Mouse (Mus musculus) retina, adult 2 months (tissue): ENCODE measurements around the gene Zfp213.
"Not testable (repeated sequence)": the region's sequence is repeated elsewhere in the genome, so short reads cannot be mapped to it uniquely, and the experiment has no call there.

ENCODE experiments used
- DNase-seq: peaks from one replicate; pipeline ENCODE4 v3.0.0-alpha.2; 2012; ENCODE audit warnings: low read depth, low spot score

Gene Zfp213

DNA sequence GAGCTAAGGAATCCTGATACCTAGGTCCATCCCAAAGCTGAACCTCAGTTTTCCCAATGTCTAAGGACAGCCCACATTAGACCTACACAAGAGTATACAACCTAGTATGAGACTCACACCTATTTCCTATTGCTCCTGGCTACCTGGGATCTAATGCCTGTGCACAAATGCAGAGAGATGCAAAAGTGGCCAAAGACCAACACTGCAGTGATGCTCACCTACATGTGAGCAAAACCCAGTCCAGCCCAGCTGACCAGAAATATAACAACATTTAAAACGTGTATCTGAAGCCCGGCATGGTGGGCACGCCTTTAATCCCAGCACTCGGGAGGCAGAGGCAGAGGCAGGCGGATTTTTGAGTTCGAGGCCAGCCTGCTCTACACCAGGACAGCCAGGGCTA lies 18.2 kb downstream of the Zfp213 start:
- no peak for DNase-seq

DNA sequence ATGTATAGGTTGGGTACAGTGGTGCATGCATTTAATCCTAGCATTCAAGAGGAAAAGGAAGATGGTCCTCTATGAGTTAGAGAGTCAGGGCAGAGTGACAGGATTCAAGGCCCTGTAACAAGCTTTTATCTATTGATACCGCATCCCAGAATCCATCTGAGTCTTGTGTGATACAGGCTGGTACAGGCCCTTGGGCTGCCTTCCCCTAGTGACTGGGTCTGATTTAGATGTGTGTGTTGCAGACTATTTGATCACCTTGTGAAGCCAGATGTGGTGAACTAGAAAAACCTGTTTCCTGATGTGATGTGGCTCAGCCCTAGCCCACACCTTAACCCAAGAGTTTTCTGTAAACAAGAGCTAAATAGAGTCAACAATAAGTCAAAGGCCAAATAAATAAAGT lies 19.3 kb downstream of the Zfp213 start:
- DNase-seq, result no peak

DNA sequence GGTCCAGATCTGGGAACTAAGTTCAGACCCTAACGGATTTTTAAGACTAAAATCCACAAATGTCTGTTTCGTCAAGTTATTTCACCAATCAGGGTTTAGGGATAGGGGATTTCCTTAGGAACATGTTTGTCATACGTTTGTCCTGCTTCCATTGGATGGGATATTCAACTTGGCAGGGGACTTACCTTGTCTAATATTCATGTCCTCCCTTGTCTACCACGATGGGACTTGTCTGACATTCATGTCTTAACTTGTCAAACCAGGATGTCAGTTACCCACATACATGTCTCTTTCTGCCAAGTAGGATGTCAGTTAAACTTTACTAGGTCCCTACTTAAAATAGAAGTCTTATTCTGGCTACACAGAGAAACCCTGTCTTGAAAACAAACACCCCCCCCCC lies 20.1 kb downstream of the Zfp213 start:
- no peak for DNase-seq

DNA sequence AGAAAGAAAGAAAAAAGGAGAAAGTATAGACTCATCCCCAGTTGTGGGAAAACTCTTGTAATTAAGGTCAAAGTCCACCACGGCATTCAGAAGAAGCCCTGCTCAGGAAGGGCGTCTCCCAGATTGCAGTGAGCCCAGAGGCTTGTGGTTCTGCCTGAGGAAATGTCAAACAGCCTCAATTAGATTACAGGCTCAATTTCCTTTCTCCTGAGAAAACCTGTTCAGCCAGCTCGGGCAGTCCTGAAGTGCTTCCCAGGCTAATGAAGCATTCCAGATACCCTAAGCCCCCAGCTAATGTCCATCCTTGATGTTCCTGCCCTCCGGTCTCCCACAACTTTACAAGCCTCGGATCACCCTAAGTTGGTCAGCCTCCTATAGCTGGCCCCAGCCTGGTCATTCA lies 20.7 kb downstream of the Zfp213 start:
- no peak for DNase-seq

DNA sequence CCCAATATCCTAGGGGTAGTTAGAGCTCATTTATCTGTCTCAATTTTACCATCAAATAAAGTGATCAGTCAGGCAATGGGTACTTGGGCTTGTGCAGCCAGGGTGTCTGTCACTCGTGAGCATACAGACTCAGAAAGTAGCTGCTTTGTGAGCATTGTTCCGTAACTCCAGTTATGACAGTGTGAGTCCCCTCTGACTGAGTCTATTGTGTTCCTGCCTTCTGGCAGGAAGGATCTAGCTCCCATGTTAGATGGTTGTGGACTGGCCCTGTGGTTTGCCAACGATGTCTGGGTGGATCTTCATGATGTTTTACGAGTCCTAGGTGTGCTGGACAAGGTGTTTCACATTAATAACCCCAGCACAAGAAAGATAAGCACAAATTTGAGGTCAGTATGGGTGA lies 21.2 kb downstream of the Zfp213 start:
- no peak for DNase-seq

DNA sequence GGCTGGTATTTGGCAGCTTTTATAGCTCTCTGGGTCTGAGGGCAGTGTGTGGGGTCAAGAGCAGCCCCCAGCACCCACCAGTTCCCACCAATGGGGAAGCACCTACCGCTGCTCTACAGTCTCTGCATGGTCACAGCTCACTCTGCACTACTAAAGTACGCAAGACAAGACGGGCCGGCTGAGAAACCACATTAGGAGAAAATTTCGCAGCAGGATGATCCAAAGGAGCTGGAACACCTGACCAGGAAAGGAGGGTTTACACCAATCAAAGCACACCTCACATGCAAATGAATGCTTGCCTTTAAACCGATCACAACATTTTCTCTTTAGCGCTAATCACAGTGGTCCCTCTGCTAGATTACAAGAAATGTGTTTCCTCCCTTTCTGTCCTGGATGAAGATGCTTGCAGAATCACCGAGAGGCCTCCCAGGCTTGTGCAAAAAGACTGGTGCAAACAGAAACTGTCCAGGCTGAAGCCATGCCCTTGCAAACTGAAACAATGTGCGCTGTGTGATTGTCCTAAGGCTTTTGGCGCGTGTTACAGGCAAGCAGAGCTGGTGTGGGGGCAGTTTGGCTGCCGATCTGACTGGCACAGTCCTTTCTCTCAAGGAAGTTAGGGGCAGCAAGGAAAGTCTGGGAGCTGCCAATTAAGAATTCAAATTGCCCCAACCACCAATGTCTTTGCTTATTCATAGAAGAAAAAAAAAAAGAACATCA lies 21.9 kb downstream of the Zfp213 start:
- no peak for DNase-seq

DNA sequence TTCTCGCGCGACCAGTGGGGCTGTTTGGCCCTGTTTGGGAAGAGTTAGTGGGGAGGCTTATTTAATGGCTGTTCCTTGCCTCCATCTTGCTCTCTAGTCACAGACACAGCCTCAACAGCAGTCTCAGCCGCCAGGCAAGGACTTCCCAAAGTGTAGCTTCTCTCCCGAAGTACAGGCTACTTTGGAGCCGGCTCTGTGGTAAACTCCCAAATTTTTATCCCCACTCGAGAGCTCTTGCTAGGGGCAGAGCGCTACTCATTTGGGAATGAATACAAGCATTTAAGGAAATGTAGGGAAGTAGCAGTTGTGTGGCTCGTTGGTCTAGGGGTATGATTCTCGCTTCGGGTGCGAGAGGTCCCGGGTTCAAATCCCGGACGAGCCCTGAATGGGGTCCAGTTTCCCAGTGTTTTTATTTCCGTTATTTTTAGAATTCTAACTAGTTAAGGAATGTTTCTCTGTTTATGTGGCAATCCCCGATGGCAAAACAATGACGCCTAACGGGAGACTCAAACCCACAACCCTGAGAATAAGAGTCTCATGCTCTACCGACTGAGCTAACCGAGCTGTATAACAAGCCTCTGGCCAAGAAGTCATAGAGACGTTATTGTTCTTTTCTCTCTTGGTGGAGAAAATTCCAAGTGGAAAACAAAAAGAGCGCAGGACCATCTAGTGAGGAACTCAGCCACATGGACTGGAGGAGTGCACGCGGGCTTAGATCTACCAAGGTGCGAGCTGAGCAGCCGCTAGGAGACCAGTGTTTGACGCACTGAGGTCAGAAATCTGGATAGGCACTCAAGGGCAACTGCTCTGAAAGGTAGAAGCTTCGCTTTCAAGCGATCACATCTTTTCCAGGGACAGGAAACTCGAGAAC lies 23.2 kb downstream of the Zfp213 start:
- no peak for DNase-seq

DNA sequence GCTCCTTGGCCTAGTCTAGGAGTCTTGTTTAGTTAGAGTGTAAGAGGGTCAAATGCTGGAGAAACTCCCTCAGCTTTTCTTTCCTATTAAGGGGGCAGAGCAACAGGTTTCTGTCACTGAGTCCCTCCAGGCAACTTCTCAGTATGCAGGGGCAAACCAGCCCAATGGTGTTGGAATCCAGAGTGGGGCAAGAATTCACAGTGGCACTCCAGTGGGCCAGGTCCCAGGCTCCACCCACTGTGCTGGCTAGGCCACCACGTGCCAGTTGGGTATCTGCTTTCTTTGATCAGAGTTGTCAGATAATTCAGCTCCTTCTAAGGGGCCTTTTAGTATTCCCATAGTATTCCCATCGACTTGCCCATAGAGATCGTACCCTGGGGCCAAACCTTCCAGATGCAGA lies 23.9 kb downstream of the Zfp213 start:
- DNase-seq, result no peak

DNA sequence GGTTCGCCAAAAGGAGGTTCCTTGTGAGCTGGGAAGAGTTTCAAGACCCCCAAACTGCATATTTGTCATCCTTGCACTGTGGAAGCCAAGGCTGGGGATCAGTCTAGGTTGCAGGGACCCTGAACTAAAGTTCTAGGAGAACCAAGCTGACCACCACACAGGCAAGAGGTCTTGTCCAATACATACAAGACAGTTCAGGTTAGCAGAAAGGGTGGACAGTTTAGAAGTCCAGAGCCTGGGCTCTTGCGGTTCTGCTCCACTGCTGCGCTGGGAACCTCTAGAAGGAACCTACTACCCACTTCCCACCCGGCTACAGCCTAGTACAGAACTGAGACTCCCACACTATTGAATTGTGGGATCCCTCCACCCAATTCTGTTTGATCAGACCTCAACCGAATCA lies 24.4 kb downstream of the Zfp213 start:
- DNase-seq, result no peak

DNA sequence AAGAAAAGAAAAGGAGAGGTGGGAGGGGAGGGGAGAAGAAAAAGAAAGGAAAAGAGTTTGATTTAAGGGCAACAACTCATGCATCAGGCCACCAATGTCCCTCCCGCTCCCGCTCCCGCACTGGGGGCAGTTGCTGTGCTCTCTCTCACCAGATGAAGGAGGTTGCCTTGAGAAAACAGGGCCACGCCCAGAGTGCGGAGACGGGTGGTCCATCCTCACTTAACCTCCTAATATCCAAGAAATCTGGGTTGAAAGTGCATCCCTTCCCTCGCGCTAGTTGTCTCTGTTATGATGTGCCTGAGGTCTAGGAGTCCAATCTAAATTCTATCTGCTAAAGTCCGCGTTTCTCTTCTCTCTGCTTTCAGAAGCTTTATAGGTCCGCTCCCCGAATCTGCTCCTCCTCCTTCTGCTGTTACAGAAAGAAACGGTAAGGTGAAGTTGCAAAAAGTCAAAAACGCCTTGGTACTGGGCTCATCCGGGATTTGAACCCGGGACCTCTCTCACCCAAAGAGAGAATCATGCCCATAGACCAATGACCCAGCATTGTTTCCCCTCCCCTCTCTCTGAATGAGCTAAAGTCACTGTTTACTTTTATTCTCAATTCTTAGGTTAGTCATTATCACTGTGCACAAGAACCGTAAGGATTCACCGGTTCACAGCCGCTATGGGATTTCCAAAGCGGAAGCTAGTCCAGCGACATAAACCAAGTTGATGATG lies 25.6 kb downstream of the Zfp213 start:
- DNase-seq, result no peak

DNA sequence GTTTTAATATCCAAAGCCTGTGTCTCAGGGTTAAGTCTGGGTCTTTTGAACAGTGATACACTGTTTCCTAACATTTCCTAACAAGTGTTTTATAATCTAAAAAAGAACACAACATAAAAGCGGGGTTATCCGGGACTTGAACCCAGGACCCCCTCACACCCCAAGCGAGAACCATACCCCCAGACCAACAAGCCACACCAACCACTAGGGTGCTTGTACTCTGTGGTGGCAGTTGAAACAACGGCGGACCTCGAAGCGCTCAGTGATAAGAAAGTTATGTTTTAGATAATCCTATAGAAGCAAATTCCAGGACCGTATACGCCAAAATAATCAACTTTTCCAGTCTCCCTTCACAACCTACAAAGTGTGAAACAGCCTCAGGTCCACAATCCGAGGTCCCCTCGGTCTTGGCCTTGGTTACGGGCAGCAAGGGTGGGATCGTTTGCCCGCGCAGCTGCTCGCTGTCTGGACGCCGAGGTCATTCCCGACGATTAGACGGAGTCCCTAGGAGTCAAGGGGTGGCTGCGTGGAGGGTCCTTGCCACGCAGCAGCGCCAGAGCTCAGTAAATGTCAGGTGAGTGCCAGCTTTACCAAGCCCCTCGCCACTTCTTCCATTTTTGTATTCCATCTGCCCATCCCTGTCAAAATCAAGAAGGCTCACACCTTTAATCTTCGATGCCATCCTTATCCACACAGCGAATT lies 26.3 kb downstream of the Zfp213 start:
- DNase-seq, result no peak

DNA sequence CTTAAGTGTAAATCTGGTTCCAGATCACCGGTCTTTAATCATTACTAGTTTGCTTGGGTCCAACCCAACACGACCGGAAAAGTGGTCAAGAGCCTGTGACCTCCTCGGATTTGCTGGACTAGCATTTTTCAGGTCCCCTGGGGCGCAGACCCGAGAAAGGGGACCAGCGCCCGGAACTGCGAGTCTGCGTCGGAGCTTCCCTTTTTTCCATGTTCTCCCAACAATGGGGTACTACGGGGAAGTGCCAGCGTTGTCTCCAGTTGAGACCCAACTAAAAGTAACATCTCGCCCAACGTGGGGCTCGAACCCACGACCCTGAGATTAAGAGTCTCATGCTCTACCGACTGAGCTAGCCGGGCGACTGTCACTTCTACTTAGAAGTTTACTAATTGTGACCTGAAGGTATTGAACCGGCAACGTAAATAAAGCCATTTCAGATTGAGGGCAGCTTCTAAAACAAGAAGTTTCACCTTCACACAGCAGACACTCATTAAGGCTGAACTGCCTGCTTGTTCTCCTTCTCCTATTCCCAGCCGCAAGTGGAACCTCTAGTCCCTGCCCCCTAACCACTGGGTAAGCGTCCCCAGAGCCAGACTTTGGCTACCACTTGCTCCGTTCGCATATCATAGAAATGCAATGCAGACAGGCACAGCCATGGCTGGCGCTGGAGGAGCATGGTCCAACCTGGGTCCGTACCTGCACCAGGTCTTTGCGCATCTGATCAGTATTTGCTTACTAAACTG lies 28.8 kb downstream of the Zfp213 start:
- not testable (repeated sequence) for DNase-seq

DNA sequence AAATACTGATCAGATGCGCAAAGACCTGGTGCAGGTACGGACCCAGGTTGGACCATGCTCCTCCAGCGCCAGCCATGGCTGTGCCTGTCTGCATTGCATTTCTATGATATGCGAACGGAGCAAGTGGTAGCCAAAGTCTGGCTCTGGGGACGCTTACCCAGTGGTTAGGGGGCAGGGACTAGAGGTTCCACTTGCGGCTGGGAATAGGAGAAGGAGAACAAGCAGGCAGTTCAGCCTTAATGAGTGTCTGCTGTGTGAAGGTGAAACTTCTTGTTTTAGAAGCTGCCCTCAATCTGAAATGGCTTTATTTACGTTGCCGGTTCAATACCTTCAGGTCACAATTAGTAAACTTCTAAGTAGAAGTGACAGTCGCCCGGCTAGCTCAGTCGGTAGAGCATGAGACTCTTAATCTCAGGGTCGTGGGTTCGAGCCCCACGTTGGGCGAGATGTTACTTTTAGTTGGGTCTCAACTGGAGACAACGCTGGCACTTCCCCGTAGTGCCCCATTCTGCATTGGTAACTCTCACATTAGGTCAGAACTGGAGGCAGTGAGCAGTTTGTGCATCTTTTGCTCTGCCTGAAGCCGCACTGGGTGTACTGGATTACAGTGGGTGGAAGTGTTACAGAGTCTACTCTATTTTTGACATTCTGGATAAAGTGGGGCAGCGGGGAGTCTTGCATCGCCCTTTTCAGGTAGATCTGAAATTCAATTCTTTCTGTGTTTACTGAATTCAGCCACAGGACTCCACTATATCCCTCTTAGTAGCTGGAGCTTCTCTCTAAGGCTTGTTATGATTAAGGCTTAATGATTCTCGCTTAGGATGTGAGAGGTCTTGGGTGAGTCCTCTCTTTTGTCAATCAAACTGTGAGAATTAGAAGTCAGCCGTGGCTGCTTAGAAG lies 30.2 kb downstream of the Zfp213 start:
- DNase-seq, result not testable (repeated sequence)

DNA sequence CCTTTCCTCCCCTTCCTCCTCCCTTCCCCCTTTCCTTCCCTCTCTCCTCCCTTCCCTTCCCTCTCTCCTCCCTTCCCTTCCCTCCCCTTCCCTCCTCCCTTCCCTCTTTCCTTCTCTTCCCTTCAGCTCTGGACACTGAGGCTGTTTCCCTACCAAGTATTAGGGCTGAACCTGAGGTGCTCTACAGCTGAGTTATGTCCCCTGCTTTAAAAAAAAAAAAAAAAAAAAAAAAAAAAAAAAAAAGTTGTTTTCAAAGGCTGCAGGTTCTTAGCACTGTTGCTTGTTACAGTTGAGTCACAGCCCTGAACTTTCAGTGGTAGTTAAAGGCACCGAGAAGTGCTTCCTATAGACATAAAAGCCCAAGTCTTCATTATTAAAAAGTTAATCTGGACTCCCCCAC lies 32.6 kb downstream of the Zfp213 start:
- not testable (repeated sequence) for DNase-seq

DNA sequence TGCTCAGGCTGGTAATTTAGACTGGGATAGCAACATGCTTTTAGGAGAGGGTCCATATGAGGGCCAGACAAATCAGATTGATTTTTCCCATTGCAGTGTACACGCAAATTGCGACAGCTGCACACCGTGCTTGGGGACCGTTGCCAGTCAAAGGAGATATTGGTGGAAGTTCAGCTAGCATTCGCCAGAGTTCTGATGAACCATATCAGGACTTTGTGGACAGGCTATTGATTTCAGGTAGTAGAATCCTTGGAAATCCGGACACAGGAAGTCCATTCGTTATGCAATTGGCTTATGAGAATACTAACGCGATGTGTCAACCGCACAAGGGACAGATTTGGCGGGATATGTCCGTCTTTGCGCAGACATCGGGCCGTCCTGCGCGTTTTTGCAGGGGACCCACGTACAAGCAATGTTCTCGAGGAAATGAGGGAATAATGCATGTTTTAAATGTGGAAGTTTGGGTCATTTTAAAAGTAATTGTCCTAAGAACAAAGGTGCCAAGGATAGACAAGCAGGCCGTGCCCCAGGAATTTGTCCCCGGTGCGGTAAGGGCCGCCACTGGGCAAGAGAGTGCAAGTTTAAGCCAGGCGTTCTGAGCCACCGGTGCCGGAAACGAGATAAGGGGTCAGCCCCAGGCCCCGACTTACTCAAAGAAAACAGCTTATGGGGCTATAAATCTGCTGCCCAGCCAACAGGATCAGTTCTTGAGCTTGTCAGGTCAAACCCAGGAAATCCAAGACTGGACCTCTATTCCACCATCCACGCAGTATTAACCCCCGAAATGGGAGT lies 40.9 kb downstream of the Zfp213 start:
- not testable (repeated sequence) for DNase-seq

DNA sequence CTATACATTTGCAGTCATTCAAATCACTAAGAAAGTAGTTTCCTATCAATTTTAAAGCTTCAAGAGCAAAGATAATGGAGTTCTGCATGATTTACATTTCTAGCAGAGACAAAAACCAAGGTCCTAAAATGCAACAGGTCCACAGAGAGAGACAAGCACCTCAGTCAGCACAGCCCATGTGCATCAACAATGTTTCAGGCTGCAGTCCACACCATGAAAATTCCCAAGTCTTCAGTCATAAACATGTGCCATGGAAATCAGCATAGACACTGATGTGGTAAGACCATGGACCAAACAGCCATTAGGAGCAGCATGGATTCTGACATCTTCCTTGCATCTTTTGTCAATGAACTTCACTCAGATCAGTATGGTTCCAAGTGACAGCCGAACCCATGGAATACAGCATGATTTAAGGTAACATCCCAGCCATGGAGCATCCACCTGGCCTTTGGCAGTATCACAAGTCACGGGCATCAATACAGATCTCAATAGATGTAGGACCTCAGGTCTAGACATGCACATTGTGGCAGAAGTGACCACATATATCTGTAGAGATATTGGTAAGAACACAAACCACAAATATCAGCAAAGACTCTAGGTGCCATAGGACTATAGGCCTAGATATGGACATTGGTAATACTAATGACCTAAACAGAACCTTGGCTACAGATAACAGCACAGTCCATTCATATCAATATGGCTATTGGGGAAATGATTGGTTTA lies 45.2 kb downstream of the Zfp213 start:
- no peak for DNase-seq
